Mouse (Mus musculus) midbrain, embryonic 11.5 days (tissue): ENCODE measurements around the gene Tbpl1. TPM values are rescaled to one million over a fixed set of nuclear protein-coding genes. Genes with fewer than 3 reads are reported as not detected.
A peak's percentile ranks its signal among the peaks of the same experiment; 100 is the strongest.

ENCODE experiments used
- ATAC-seq: fragments of 200-750 bp; cut with Nextera tagmentation; 2 replicates; pipeline ENCODE4 v1.8.0; 2017; ENCODE audit warnings: moderate TSS enrichment, moderate library complexity; ENCODE audit not compliant: low FRiP score
- DNase-seq: peaks from one replicate; pipeline ENCODE4 v3.0.0; 2015; ENCODE audit warnings: low spot score; ENCODE audit errors: missing footprints
- H3K27ac ChIP-seq: fragments of 300-500 bp; sonication (generic); 2 replicates; pipeline ENCODE4 v1.5.1; 2014; ENCODE audit warnings: low read depth, low read length
- H3K27me3 ChIP-seq: fragments of 300-500 bp; sonication (generic); 2 replicates; pipeline ENCODE4 v1.6.1; 2014; ENCODE audit warnings: mild to moderate bottlenecking, low read length, moderate library complexity, mixed read lengths; ENCODE audit not compliant: control insufficient read depth, insufficient read depth
- H3K36me3 ChIP-seq: fragments of 300-500 bp; sonication (generic); 2 replicates; pipeline ENCODE4 v1.6.1; 2014; ENCODE audit warnings: mild to moderate bottlenecking, low read length, moderate library complexity, mixed read lengths; ENCODE audit not compliant: control insufficient read depth, insufficient read depth
- H3K4me1 ChIP-seq: fragments of 300-500 bp; sonication (generic); 2 replicates; pipeline ENCODE4 v1.6.1; 2014; ENCODE audit warnings: low read length; ENCODE audit not compliant: control insufficient read depth, insufficient read depth
- H3K4me2 ChIP-seq: fragments of 300-500 bp; sonication (generic); 2 replicates; pipeline ENCODE4 v1.6.1; 2014; ENCODE audit warnings: mild to moderate bottlenecking, moderate library complexity
- H3K4me3 ChIP-seq: fragments of 300-500 bp; sonication (generic); 2 replicates; pipeline ENCODE4 v1.5.1; 2014; ENCODE audit warnings: low read depth, low read length
- H3K9ac ChIP-seq: fragments of 300-500 bp; sonication (generic); 2 replicates; pipeline ENCODE4 v1.6.1; 2014; ENCODE audit warnings: low read length
- H3K9me3 ChIP-seq: fragments of 300-500 bp; sonication (generic); 2 replicates; pipeline ENCODE4 v1.6.1; 2016; ENCODE audit warnings: low read length; ENCODE audit not compliant: control insufficient read depth
- WGBS: fragments of 180-500 bp; shearing (Covaris S2); extraction: QIAGEN DNeasy Blood & Tissue Kit; methylation state at CpG from one replicate; pipeline ENCODE4 v1.1.7; 2014; 5-methylcytosine and 5-hydroxymethylcytosine counted together
- polyA plus RNA-seq: library from polyadenylated mRNA; unstranded; fragments of >200 nt; fragmentation: Nextera tagmentation; extraction: Ambion mirVana; gene quantifications from 2 replicates; pipeline ENCODE4 v1.2.1, GENCODE M21; 2014

Tbpl1 gene
- polyA plus RNA-seq: 131 and 138 TPM in 2 replicates

DNA sequence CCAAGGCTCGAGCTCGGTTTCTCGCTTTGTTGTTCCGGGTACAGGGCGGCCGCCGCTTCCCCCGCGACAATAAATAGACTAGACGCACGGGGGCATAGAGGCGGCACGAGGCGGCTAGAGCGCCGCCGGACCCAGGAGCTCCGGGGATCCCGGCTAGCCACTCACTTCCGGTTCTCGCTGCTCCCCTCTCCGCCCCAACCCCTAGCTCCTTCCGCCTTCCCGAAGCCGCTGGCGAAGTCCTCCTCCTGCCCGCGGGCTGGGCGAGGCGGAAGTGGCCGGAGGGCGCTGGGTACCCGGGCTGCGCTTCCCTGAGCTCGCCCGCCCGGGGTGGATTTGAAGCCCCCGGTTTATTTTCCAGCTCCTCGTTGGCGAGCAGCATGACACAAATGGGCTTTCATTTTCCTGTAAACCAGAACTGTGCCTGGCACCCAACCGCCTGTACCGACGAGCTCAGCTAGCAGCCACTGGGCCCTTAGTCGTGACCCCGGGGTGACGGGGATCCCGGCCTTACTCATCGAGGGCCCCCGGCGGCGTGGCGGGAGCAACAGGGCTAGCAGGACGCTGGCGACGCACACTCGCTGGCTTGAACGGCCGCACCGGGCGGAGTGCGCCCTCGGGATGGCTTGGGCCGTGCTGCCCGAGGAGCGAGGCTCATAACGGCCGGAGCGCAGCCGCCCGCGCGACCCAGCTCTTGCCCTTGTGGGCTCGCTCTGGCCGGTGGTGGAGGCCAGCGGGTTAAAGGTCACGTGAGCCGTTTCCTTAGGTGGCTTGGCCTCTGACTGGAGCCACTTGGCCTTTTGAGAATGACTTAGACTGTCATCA is at the start of gene Tbpl1:
Gene Tbpl1 (minus strand): TSS at position 667 of the 822 bp plus-strand sequence.
- Histone ChIP-seq H3K4me3 (peak within 1 kb of the TSS; percentile 97), H3K27ac (peak within 1 kb of the TSS; percentile 89), H3K9me3 (no peaks in the 10 kb centered on the region), H3K27me3 (no peaks in the 10 kb centered on the region), H3K4me1 (peaks cover 10% of the 10 kb centered on the region), H3K4me2 (peak within 1 kb of the TSS; percentile 87), H3K36me3 (no peaks in the 10 kb centered on the region), H3K9ac (peak within 1 kb of the TSS; percentile 99)
- WGBS: under 1% methylated on average over 77 of the region's 77 CpGs
- ATAC-seq (peak; percentile 97), DNase-seq (peak; percentile 99)

DNA sequence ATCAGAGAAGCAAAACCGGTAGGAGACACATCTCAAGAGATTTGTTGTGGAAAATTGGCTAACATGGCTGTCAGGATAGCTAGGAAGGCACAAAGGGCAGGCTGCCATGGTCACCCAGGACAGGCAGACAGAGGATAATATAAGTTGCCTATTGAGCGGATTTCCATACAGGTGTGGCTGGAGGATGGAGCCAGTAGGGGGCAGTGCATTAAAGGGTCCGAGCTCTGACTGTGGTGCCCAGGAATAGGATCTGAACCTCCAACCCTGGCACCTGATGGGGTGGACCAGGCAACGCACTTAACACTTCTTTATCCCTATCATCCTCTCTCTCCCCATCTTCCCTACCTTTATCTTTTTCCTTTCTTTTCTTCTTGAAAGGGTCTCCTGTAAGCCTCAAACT is 49.7 kb upstream of the Tbpl1 start:
- Histone ChIP-seq H3K9ac (no peak overlapping the region), H3K36me3 (no peaks in the 10 kb centered on the region), H3K4me1 (no peaks in the 10 kb centered on the region), H3K4me3 (no peak overlapping the region), H3K27ac (no peak overlapping the region), H3K9me3 (no peaks in the 10 kb centered on the region), H3K4me2 (no peak overlapping the region), H3K27me3 (no peaks in the 10 kb centered on the region)
- DNase-seq (no peak), ATAC-seq (no peak)
- 35% methylated on average over 4 of the region's 4 CpGs for WGBS

DNA sequence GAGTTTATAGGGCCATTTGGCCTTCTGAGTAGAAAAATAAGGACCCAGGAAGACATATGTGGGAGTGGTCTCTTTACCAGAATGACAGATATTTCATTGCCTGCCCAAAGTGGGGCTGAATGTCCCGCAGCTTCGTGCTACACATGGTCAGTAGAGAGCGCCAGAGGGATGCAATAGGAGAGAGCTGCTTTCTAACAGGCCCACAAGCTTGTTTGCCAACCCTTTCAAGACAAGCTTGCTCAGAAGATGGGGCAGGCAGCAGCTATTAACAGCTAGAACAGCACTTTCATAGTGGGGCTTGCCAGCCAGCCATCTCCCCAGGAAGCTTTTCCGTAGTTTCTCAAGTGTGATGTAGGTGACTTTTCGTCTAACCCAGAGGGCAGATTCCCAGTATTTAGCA is 46.2 kb upstream of the Tbpl1 start:
- H3K9ac ChIP-seq: no peak overlapping the region
- no peaks in the 10 kb centered on the region for H3K4me1 ChIP-seq
- 21% methylated on average over 5 of the region's 5 CpGs for WGBS
- no peaks in the 10 kb centered on the region for H3K27me3 ChIP-seq
- H3K4me2 ChIP-seq: no peak overlapping the region
- no peaks in the 10 kb centered on the region for H3K36me3 ChIP-seq
- H3K9me3 ChIP-seq: no peaks in the 10 kb centered on the region
- no peak overlapping the region for H3K27ac ChIP-seq
- DNase-seq (no peak), ATAC-seq (no peak)
- H3K4me3 ChIP-seq: no peak overlapping the region

DNA sequence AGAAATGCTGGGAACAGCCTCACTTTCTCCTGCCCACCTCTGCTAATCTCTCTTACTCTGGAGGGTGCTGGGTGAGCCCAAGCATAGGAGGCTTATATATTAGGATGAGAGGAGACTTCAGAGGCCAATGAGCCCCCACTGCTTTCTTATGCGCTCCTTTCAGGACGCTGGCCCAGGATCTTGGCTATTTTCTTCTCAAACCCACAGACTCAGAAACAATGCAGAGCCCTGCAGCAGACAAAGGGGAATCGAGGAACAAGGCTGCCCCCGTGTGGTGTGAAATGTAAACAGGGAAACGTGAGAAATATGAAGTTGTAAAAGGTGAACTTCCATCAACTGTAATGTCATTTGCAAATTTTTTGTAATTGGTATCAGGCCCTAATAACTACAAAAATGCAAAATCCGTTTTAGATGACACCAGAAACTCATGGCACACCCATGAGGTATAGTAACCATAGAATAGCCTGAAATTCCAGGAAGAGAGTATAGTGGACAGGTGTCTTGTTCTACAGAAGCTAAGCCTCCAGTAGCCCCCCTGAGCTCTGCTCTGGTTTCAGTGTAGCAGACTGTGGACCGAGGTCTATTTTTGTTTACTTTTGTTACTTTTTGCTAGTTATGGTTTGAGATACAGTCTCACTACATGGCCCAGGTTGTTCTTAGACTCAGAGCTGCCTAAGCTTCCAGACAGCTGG is 44.4 kb upstream of the Tbpl1 start:
- ATAC-seq: peak; percentile 42; the same call in 1 of the 2 replicates
- H3K36me3 ChIP-seq: no peaks in the 10 kb centered on the region
- H3K27ac ChIP-seq: no peak overlapping the region
- WGBS: 16% methylated on average over 7 of the region's 7 CpGs
- H3K27me3 ChIP-seq: no peaks in the 10 kb centered on the region
- no peak overlapping the region for H3K4me2 ChIP-seq
- H3K9ac ChIP-seq: 0 out of 2 replicates have a peak overlapping the region, but pooled peaks have one; percentile 26
- no peak overlapping the region for H3K4me3 ChIP-seq
- DNase-seq: peak; percentile 94
- H3K4me1 ChIP-seq: no peaks in the 10 kb centered on the region
- no peaks in the 10 kb centered on the region for H3K9me3 ChIP-seq

- no peak for ATAC-seq
- no peaks in the 10 kb centered on the region for H3K9me3 ChIP-seq
- H3K27ac ChIP-seq: no peak overlapping the region
- 83% methylated on average over 2 of the region's 2 CpGs for WGBS
- no peak overlapping the region for H3K9ac ChIP-seq
- no peak overlapping the region for H3K4me2 ChIP-seq
- H3K27me3 ChIP-seq: no peaks in the 10 kb centered on the region
- H3K4me1 ChIP-seq: no peaks in the 10 kb centered on the region
- no peak overlapping the region for H3K4me3 ChIP-seq
- DNase-seq: no peak
- no peaks in the 10 kb centered on the region for H3K36me3 ChIP-seq
Measured at GRCm38 (mm10) chr10:22775456-22775855, 43.7 kb upstream of the Tbpl1 start.

DNA sequence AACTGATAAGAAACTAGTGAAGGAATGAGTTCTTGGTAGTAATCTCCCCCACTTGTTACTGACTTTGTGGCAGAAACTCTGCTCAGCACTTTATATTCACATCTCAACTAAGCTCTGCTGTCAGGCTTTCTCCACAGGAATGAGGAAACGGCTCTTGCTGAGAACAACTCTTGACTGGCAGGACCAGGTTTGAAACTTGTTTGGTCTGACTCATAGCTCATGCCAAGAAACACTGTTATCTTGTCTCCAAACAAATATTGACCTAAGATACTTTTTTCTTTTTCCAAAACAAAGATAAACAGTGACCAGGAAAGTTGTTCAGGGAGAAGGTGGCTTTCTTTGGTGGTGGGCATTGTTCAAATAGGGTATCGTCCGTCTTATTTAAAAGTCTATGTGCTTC is 42.9 kb upstream of the Tbpl1 start:
- Histone ChIP-seq H3K9ac (no peak overlapping the region), H3K36me3 (no peaks in the 10 kb centered on the region), H3K4me2 (no peak overlapping the region), H3K4me3 (no peak overlapping the region), H3K4me1 (no peaks in the 10 kb centered on the region), H3K27me3 (no peaks in the 10 kb centered on the region), H3K27ac (no peak overlapping the region), H3K9me3 (no peaks in the 10 kb centered on the region)
- DNase-seq (no peak), ATAC-seq (no peak)
- WGBS: 86% methylated on average over 3 of the region's 3 CpGs

GRCm38 (mm10) chr10:22754240-22754639 is 22.5 kb upstream of the Tbpl1 start:
- WGBS: 89% methylated on average over 1 of the region's 1 CpGs
- ATAC-seq (no peak), DNase-seq (peak; percentile 51)
- no peaks in the 10 kb centered on the region for H3K9me3 ChIP-seq
- H3K9ac ChIP-seq: no peak overlapping the region
- H3K27ac ChIP-seq: no peak overlapping the region
- no peaks in the 10 kb centered on the region for H3K36me3 ChIP-seq
- no peak overlapping the region for H3K4me3 ChIP-seq
- no peaks in the 10 kb centered on the region for H3K4me1 ChIP-seq
- no peak overlapping the region for H3K4me2 ChIP-seq
- no peaks in the 10 kb centered on the region for H3K27me3 ChIP-seq

DNA sequence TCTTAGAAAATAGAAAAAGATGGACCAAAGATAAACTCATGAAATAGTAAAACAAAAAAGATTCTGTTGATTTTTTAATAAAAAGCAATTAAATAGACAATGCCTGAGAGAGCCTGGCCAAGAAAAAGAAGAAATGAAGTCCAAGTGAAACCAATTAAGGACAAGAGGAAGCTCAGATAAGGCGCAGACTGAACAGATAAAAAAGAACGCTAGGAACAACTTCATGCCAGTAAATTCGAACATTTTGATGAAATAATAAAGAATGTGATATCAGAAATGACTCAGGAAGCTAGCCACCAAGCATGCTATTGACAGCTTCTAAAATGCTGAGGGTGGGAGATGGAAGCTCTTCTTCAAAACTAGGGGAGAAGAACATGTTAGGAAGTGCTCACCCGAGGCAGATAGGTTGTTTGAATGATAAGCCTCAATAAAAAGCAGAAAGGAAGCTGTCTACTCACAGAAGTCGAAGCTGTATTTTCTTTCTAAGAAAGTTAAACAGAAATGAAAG is 19.5 kb upstream of the Tbpl1 start:
- Histone ChIP-seq H3K4me2 (no peak overlapping the region), H3K27me3 (no peaks in the 10 kb centered on the region), H3K9me3 (no peaks in the 10 kb centered on the region), H3K4me3 (no peak overlapping the region), H3K9ac (no peak overlapping the region), H3K27ac (no peak overlapping the region), H3K4me1 (no peaks in the 10 kb centered on the region), H3K36me3 (no peaks in the 10 kb centered on the region)
- DNase-seq (no peak), ATAC-seq (no peak)
- WGBS: 73% methylated on average over 5 of the region's 5 CpGs
